Mouse (Mus musculus) stomach, embryonic 14.5 days (tissue): ENCODE results near the gene Gdap1l1. TPM values are rescaled to one million over a fixed set of nuclear protein-coding genes. Genes with fewer than 3 reads are reported as not detected.
A peak's percentile ranks its signal among the peaks of the same experiment; 100 is the strongest.

ENCODE experiments used
- ATAC-seq: fragments of 200-750 bp; cut with Nextera tagmentation; 2 replicates; pipeline ENCODE4 v1.8.0; 2017; ENCODE audit warnings: low read depth, moderate TSS enrichment; ENCODE audit not compliant: insufficient number of reproducible peaks, insufficient read depth, low FRiP score
- H3K27ac ChIP-seq: fragments of 300-500 bp; sonication (generic); 2 replicates; pipeline ENCODE4 v1.5.1; 2014; ENCODE audit warnings: mild to moderate bottlenecking, low read length, moderate library complexity, mixed read lengths
- H3K27me3 ChIP-seq: fragments of 300-500 bp; sonication (generic); 2 replicates; pipeline ENCODE4 v1.6.1; 2014; ENCODE audit warnings: low read length, control low read depth, mixed read lengths; ENCODE audit not compliant: control insufficient read depth, insufficient read depth
- H3K36me3 ChIP-seq: fragments of 300-500 bp; sonication (generic); 2 replicates; pipeline ENCODE4 v1.6.1; 2014; ENCODE audit warnings: mild to moderate bottlenecking, control low read depth, low read length, moderate library complexity, mixed read lengths; ENCODE audit not compliant: control insufficient read depth, insufficient read depth
- H3K4me1 ChIP-seq: fragments of 300-500 bp; sonication (generic); 2 replicates; pipeline ENCODE4 v1.6.1; 2014; ENCODE audit warnings: low read length, control low read depth, mixed read lengths; ENCODE audit not compliant: control insufficient read depth, insufficient read depth
- H3K4me2 ChIP-seq: fragments of 300-500 bp; sonication (generic); replicated peaks from 2 replicates; pipeline ENCODE4 v1.6.1; 2014; ENCODE audit warnings: low read depth, low read length, control low read depth
- H3K4me3 ChIP-seq: fragments of 300-500 bp; sonication (generic); 2 replicates; pipeline ENCODE4 v1.5.1; 2014; ENCODE audit warnings: low read depth, low read length, control low read depth
- H3K9ac ChIP-seq: fragments of 300-500 bp; sonication (generic); replicated peaks from 2 replicates; pipeline ENCODE4 v1.6.1; 2014; ENCODE audit warnings: low read depth, mild to moderate bottlenecking, control low read depth, low read length, moderate library complexity, mixed read lengths
- H3K9me3 ChIP-seq: fragments of 300-500 bp; sonication (generic); 2 replicates; pipeline ENCODE4 v1.6.1; 2016; ENCODE audit warnings: low read depth, low read length, control low read depth; ENCODE audit not compliant: control insufficient read depth
- WGBS: fragments of 180-500 bp; shearing (Covaris S2); extraction: QIAGEN DNeasy Blood & Tissue Kit; methylation state at CpG from one replicate; pipeline ENCODE4 v1.1.7; 2014; 5-methylcytosine and 5-hydroxymethylcytosine counted together
- polyA plus RNA-seq: library from polyadenylated mRNA; unstranded; fragments of >200 nt; fragmentation: Nextera tagmentation; extraction: Ambion mirVana; gene quantifications from 2 replicates; pipeline ENCODE4 v1.2.1, GENCODE M21; 2014

Gene Gdap1l1
- polyA plus RNA-seq, 1 experiment from 2014 or later, result 8.4 TPM

DNA sequence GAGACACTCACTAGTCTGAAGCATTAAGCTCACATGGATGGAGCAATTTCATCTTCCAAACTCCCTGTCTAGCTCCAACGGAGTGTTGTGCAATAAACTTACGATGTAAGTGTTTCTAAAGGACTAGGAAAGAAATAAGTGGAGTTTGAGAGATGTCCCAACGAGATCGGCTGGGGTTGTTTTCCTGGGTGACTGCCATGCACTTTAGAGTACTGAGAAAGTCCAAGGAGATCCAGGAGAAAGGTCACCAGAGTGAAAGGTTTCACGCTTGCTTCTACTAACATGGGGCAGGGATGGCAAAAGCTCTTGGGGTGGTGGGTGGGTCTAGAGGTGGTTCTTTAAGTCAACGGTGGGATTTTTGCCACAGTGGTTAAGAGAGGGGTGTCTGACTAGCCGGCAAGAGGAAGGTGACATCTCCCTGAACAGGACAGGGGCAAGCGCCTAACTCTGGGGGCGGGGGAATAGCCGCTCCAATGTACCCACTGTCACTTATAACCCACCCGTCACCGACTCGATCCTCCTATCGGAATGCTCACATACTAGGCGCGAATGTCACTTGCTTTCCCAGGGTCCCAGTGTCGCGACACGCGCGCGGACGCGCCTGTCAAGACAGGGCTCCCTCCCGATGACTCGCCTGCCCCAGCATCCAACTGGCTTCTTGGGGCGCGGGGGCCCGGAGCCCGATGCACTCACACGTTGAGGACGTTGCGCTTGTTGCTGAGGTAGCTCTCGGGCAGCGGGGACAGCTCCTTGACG, 33.6 kb downstream of the Gdap1l1 start:
- WGBS, result 4% methylated on average over 36 of the region's 36 CpGs
- H3K4me3 ChIP-seq, result peak overlapping the region; percentile 87
- ATAC-seq, result peak; percentile 43; the same call in 1 of the 2 replicates
- H3K27ac ChIP-seq, result 0 out of 2 replicates have a peak overlapping the region, but pooled peaks have one; percentile 48
- H3K9me3 ChIP-seq, result no peaks in the 10 kb centered on the region
- no peaks in the 10 kb centered on the region; the same call in 1 of the 2 replicates for H3K4me1 ChIP-seq
- H3K9ac ChIP-seq, result peak overlapping the region; percentile 72
- H3K36me3 ChIP-seq, result peaks cover 12% of the 10 kb centered on the region; the same call in 1 of the 2 replicates
- no peaks in the 10 kb centered on the region for H3K27me3 ChIP-seq
- H3K4me2 ChIP-seq, result peak overlapping the region; percentile 74

DNA sequence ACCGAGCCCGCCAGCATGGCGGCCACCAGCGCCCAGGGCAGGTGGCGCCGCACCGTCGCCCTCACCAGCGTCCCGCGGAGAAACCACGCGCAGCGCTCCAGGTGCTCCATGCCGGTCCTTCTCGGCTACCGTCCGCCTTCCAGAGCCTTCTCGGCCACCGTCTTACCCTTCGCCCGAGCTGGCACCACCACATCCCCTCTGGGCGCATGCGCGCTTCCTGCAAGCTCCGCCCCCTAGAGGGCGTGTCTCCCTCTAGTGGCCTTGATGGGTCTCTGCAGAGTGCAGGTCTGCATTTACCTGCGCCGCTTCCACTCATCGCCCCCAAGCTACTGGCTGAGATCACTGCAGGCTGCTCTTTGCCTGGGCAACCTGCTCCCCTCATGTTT, 34.2 kb downstream of the Gdap1l1 start, which contains the start of gene Fitm2:
TSS of gene Fitm2 (minus strand) at position 164 of the 386 bp plus-strand sequence.
- Histone ChIP-seq H3K27me3 (no peaks in the 10 kb centered on the region), H3K4me1 (no peaks in the 10 kb centered on the region; the same call in 1 of the 2 replicates), H3K27ac (0 out of 2 replicates have a peak within 1 kb of the TSS, but pooled peaks have one; percentile 48), H3K36me3 (peaks cover 12% of the 10 kb centered on the region; the same call in 1 of the 2 replicates), H3K9me3 (no peaks in the 10 kb centered on the region), H3K4me2 (peak within 1 kb of the TSS; percentile 74), H3K9ac (peak within 1 kb of the TSS; percentile 72), H3K4me3 (peak within 1 kb of the TSS; percentile 87)
- 1% methylated on average over 30 of the region's 30 CpGs for WGBS
- ATAC-seq, result peak; percentile 93

DNA sequence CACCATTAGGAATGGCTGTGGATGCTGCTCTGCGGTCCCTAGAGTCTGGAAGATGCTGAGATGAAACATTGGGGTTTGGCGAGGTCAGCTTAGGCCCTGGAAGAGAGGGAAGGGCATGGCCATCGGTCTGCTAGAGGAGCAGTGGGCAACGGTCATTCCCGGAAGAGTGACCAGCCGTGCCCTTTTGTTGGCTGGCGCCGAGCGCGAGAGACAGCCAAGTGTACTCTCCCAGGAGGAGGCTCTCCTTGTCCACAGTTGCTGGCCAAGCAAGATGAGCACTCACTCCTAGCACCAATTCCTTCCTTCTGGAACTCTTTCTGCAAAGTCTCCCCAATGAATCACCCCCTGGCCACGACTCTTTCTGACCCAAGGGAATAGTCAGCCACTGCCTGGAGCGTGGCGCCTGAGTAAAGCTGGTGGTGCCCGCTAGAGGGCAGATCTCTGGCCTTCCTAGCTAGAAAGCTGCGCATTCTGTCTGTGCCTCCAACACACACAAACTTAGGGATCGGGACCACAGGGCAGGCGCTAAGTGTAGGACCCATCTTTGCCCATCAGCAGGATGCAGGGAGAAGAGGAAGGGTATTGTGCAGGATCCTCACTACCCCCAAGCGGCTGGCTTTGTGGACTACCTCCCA, 42.0 kb downstream of the Gdap1l1 start:
- 0 out of 2 replicates have a peak, but pooled peaks cover 5% of the 10 kb centered on the region for H3K4me1 ChIP-seq
- H3K27me3 ChIP-seq, result no peaks in the 10 kb centered on the region
- H3K27ac ChIP-seq, result no peak overlapping the region
- H3K4me2 ChIP-seq, result no peak overlapping the region
- H3K9ac ChIP-seq, result no peak overlapping the region
- H3K4me3 ChIP-seq, result no peak overlapping the region
- no peaks in the 10 kb centered on the region for H3K9me3 ChIP-seq
- H3K36me3 ChIP-seq, result no peaks in the 10 kb centered on the region
- ATAC-seq, result no peak
- 53% methylated on average over 18 of the region's 18 CpGs for WGBS

DNA sequence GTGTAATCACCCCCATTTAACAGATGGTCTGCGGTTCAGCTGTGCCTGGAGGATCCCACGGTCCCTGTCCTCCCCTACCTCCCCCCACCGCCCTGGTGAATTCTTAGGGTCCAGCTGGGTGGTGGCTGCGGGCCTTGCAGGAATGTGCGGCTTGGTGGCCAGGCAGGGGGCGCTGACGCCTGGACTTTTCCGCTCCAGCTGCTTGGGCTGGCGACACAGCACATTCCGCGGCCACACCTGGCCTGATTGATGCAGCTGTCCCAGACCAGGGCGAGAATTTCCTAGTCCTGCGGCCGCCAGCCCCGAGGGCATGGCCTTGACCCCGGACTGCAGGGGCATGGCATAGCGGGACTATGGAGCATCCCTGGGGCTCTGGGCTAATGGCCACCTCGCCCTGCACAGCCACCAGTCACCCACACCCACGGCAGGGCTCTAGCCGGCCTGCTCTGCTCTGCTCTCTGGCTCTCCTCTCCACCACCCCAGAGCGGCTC, 43.3 kb downstream of the Gdap1l1 start:
- H3K36me3 ChIP-seq, result no peaks in the 10 kb centered on the region
- WGBS, result under 1% methylated on average over 21 of the region's 21 CpGs
- 0 out of 2 replicates have a peak overlapping the region, but pooled peaks have one; percentile 13 for H3K4me3 ChIP-seq
- H3K9me3 ChIP-seq, result no peaks in the 10 kb centered on the region
- H3K4me2 ChIP-seq, result peak overlapping the region; percentile 31; the same call in 1 of the 2 replicates
- ATAC-seq, result peak; percentile 61; the same call in 1 of the 2 replicates
- H3K27me3 ChIP-seq, result no peaks in the 10 kb centered on the region
- no peak overlapping the region for H3K27ac ChIP-seq
- H3K4me1 ChIP-seq, result 0 out of 2 replicates have a peak, but pooled peaks cover 5% of the 10 kb centered on the region
- H3K9ac ChIP-seq, result no peak overlapping the region; the same call in 1 of the 2 replicates

DNA sequence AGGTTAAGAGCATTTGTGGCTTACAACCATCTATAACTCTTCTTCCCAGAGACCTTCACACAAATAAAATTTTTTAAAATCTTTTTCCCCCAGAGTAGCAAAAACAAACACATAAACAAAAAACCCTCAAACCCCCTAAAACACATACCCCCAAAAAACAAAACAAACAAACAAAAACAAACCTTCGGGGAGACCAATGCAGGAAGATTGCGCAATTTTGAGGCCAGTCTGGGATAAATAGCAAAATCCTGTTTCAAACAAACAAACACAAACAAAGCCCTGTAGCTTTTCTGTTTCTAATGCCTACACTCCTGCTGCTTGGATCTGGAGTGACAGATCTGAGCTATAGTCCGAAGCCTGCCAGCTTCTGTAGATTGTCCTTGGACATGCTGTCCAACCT, 49.1 kb downstream of the Gdap1l1 start:
- Histone ChIP-seq H3K4me1 (no peaks in the 10 kb centered on the region), H3K9ac (no peak overlapping the region)
- 86% methylated on average over 3 of the region's 3 CpGs for WGBS

DNA sequence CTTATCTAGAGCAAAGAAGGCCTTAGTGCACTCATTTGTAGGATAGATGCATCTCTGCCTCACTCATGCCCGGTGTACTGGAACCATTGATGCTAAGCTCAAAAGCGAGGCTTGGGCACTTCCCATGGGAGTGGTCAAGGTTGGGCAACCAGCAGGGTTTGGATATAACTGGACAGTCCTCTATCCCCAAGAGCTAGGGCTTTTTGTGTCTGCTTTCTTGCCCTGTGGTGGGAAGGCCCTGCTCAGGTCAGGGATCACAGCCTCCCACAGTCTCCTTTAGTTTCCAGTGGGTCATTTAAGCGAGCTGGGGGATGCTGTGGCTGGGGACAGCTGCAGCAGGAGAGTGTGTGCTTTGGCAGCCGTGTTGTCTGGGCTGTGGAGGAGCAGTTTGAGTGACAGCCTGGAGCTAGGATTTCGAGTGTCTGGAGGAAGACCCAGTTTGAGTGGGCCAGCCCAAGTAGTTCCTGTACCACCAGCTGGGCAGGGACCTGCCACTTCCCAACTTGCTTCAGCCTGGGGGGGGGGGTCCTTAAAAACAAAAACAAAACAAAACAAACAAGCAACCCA, 51.5 kb downstream of the Gdap1l1 start:
- WGBS, result 52% methylated on average over 5 of the region's 5 CpGs
- Histone ChIP-seq H3K36me3 (no peaks in the 10 kb centered on the region), H3K4me1 (0 out of 2 replicates have a peak, but pooled peaks cover 7% of the 10 kb centered on the region), H3K27ac (no peak overlapping the region), H3K4me3 (no peak overlapping the region), H3K9me3 (no peaks in the 10 kb centered on the region), H3K9ac (no peak overlapping the region), H3K4me2 (no peak overlapping the region), H3K27me3 (no peaks in the 10 kb centered on the region)
- no peak for ATAC-seq

More for the DNA sequence above, 49.1 kb downstream of the Gdap1l1 start:
- no peaks in the 10 kb centered on the region for H3K36me3 ChIP-seq
- no peak overlapping the region for H3K27ac ChIP-seq
- no peaks in the 10 kb centered on the region for H3K9me3 ChIP-seq
- no peaks in the 10 kb centered on the region for H3K27me3 ChIP-seq
- H3K4me3 ChIP-seq, result no peak overlapping the region
- no peak for ATAC-seq
- H3K4me2 ChIP-seq, result no peak overlapping the region

DNA sequence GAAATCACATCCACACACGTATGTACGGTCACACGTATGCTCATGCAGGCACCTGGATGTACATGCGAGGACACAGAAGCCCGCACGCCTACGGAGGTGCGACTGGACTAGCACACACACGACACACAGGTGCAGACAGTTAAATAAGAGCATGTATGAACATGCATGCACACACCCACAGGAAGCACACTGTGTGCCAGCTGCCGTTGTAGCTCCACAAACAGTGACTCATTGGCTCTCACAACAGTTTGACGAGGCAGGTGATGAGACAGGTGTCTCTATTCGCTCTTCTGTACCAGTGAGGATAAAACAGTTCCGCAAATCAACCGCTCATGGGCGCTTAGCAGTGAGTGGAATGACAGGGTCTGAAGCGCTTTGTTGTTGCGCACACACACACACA, 52.4 kb downstream of the Gdap1l1 start:
- H3K36me3 ChIP-seq, result no peaks in the 10 kb centered on the region
- no peak for ATAC-seq
- no peaks in the 10 kb centered on the region for H3K9me3 ChIP-seq
- H3K4me2 ChIP-seq, result no peak overlapping the region
- no peaks in the 10 kb centered on the region for H3K27me3 ChIP-seq
- 90% methylated on average over 17 of the region's 17 CpGs for whole genome bisulfite sequencing
- H3K27ac ChIP-seq, result no peak overlapping the region
- no peak overlapping the region for H3K4me3 ChIP-seq
- H3K4me1 ChIP-seq, result 0 out of 2 replicates have a peak, but pooled peaks cover 7% of the 10 kb centered on the region
- no peak overlapping the region for H3K9ac ChIP-seq

DNA sequence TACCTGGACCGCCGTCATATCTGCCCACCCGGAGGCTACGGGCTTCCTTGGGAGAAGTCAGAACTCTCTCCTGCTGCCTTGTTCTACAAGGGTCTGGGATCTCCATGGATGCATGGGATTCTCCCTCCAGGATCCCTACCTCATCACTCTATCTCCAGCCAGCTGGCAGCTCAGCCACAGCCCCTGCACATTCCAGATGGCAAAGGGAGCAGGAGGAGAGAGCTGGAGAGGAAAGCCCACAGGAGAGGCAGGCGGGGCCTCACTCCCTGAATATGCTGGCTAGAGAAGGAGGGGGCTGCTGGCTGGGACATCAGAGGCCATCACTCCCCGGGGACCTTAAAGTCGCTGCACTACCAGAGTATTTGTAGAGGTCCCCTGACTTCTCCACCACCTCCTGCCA, 53.1 kb downstream of the Gdap1l1 start:
- no peak overlapping the region for H3K27ac ChIP-seq
- 62% methylated on average over 7 of the region's 7 CpGs for WGBS

More for the DNA sequence above, 53.1 kb downstream of the Gdap1l1 start:
- Histone ChIP-seq H3K36me3 (no peaks in the 10 kb centered on the region), H3K4me2 (no peak overlapping the region), H3K9me3 (no peaks in the 10 kb centered on the region), H3K4me3 (no peak overlapping the region), H3K27me3 (no peaks in the 10 kb centered on the region), H3K4me1 (0 out of 2 replicates have a peak, but pooled peaks cover 7% of the 10 kb centered on the region), H3K9ac (no peak overlapping the region)
- ATAC-seq, result no peak
